Mouse (Mus musculus): ENCODE results near the gene Ttll13.

- no peak for TF ChIP-seq MAFK (IDR thresholded peaks at IDR 0.05; ENCODE audit: borderline replicate concordance, low read depth, low read length)
- TF ChIP-seq POLR2A (IDR thresholded peaks at IDR 0.05; ENCODE audit: control insufficient read depth in 1 of 2, insufficient read depth in 1 of 2, low read depth in 1 of 2, low read length in 2 of 2, poor library complexity in 1 of 2): no peak
- TF ChIP-seq EP300 (IDR thresholded peaks at IDR 0.05; ENCODE audit: low read depth in 1 of 2, low read length in 2 of 2): no peak
- no peak for TF ChIP-seq JUND (IDR thresholded peaks at IDR 0.05; ENCODE audit: low read depth, low read length)
- TF ChIP-seq MEF2A (IDR thresholded peaks at IDR 0.05; ENCODE audit: extremely low read depth, insufficient replicate concordance, low read depth, low read length, poor library complexity, severe bottlenecking): no peak
- no peak for TF ChIP-seq MAX (IDR thresholded peaks at IDR 0.05; ENCODE audit: low read length)
- no peak for TF ChIP-seq SMC3 (IDR thresholded peaks at IDR 0.05; ENCODE audit: low read depth, low read length)
- TF ChIP-seq TCF12 (IDR thresholded peaks at IDR 0.05; ENCODE audit: low read depth, low read length): no peak
- TF ChIP-seq ELF1 (IDR thresholded peaks at IDR 0.05; ENCODE audit: low read depth, low read length): no peak
These were observed 31.7 kb upstream of the Ttll13 start for GRCm38 (mm10) chr7:80214459-80214858.

Measured in MEL (cell line).